Mouse (Mus musculus) cerebellum, adult 2 months (tissue): ENCODE measurements around the gene Ssh2. TPM values are rescaled to one million over a fixed set of nuclear protein-coding genes. Genes with fewer than 3 reads are reported as not detected.

ENCODE experiments used
- DNase-seq, 2 experiments: peaks; one replicate each; pipeline ENCODE4 v3.0.0; 2021
- H3K27ac ChIP-seq: fragments of 200-500 bp; 2 replicates; pipeline ENCODE4 v1.5.1; 2012; ENCODE audit warnings: low read length, control low read depth, inconsistent platforms; ENCODE audit not compliant: insufficient read depth
- H3K27me3 ChIP-seq: fragments of 200-500 bp; 2 replicates; pipeline ENCODE4 v1.6.1; 2012; ENCODE audit warnings: inconsistent platforms, mild to moderate bottlenecking, low read length, moderate library complexity; ENCODE audit not compliant: control insufficient read depth, insufficient read depth
- H3K4me1 ChIP-seq: fragments of 200-500 bp; 2 replicates; pipeline ENCODE4 v1.6.1; 2011; ENCODE audit warnings: low read length; ENCODE audit not compliant: control insufficient read depth, insufficient read depth
- H3K4me3 ChIP-seq: fragments of 200-500 bp; replicated peaks from 2 replicates; pipeline ENCODE3; 2011; ENCODE audit warnings: mild to moderate bottlenecking, low read depth, low read length, control low read depth; ENCODE audit not compliant: insufficient read depth
- CTCF ChIP-seq: fragments of 200-500 bp; IDR thresholded peaks from 2 replicates; pipeline ENCODE4 v1.5.1; 2011; ENCODE audit warnings: low read depth, mild to moderate bottlenecking, control low read depth, low read length, moderate library complexity, borderline replicate concordance; ENCODE audit not compliant: insufficient read depth
- POLR2A ChIP-seq: fragments of 200-500 bp; IDR thresholded peaks from 2 replicates; pipeline ENCODE4 v1.6.1; 2011; ENCODE audit warnings: low read length, control low read depth, borderline replicate concordance; ENCODE audit not compliant: insufficient read depth
- WGBS: fragments of 180-500 bp; shearing (Covaris S2); methylation state at CpG from one replicate; pipeline ENCODE4 v1.1.7; 2018; 5-methylcytosine and 5-hydroxymethylcytosine counted together
- polyA plus RNA-seq: library from polyadenylated mRNA; depleted of rRNA; stranded (reverse); fragments of >200 nt; gene quantifications from 2 replicates; pipeline ENCODE4 v1.2.3, GENCODE M21; 2012

The Ssh2 gene
- polyA plus RNA-seq, 1 experiment: 14.3 TPM

- WGBS: 7% methylated on average over 5 of the region's 5 CpGs
- TF ChIP-seq POLR2A (no peak), CTCF (peak; percentile 94)
- peak; percentile 81 to 84 for DNase-seq
- Histone ChIP-seq H3K4me3 (no peak overlapping the region), H3K27me3 (no peaks in the 10 kb centered on the region), H3K27ac (peak overlapping the region; percentile 9; the same call in 1 of the 2 replicates), H3K4me1 (peaks cover 42% of the 10 kb centered on the region)
Observed at GRCm38 (mm10) chr11:77501392-77501791, 285.3 kb downstream of the Ssh2 start.

- peak in 1 of 2 experiments; percentile 19 for DNase-seq
- peaks cover 42% of the 10 kb centered on the region for H3K4me1 ChIP-seq
- H3K27me3 ChIP-seq: no peaks in the 10 kb centered on the region
- no peak overlapping the region for H3K4me3 ChIP-seq
- WGBS: 88% methylated on average over 4 of the region's 4 CpGs
- TF ChIP-seq CTCF (no peak), POLR2A (no peak)
- H3K27ac ChIP-seq: no peak overlapping the region
Observed at GRCm38 (mm10) chr11:77501971-77502370, 285.9 kb downstream of the Ssh2 start.

GRCm38 (mm10) chr11:77502481-77502880, 286.4 kb downstream of the Ssh2 start:
- no peak for DNase-seq
- Histone ChIP-seq H3K4me1 (peaks cover 40% of the 10 kb centered on the region), H3K4me3 (no peak overlapping the region), H3K27me3 (no peaks in the 10 kb centered on the region), H3K27ac (no peak overlapping the region)
- TF ChIP-seq POLR2A (no peak), CTCF (no peak)
- 73% methylated on average over 6 of the region's 6 CpGs for WGBS

- peaks cover 33% of the 10 kb centered on the region for H3K4me1 ChIP-seq
- no peaks in the 10 kb centered on the region for H3K27me3 ChIP-seq
- 43% methylated on average over 3 of the region's 3 CpGs for WGBS
- peak in 1 of 2 experiments; percentile 30 for DNase-seq
- no peak overlapping the region for H3K27ac ChIP-seq
- no peak for TF ChIP-seq CTCF
- no peak for TF ChIP-seq POLR2A
- no peak overlapping the region for H3K4me3 ChIP-seq
Observed at GRCm38 (mm10) chr11:77503511-77503910, 287.4 kb downstream of the Ssh2 start.

GRCm38 (mm10) chr11:77504377-77504776, 288.3 kb downstream of the Ssh2 start:
- no peaks in the 10 kb centered on the region for H3K27me3 ChIP-seq
- peaks cover 24% of the 10 kb centered on the region for H3K4me1 ChIP-seq
- no peak overlapping the region for H3K27ac ChIP-seq
- whole genome bisulfite sequencing: 94% methylated on average over 19 of the region's 19 CpGs
- H3K4me3 ChIP-seq: no peak overlapping the region
- DNase-seq: peak in 1 of 2 experiments; percentile 17
- TF ChIP-seq POLR2A: no peak
- no peak for TF ChIP-seq CTCF

GRCm38 (mm10) chr11:77505291-77505980, 289.3 kb downstream of the Ssh2 start:
- Histone ChIP-seq H3K4me3 (no peak overlapping the region), H3K4me1 (peaks cover 14% of the 10 kb centered on the region), H3K27me3 (no peaks in the 10 kb centered on the region), H3K27ac (no peak overlapping the region)
- TF ChIP-seq POLR2A (no peak), CTCF (no peak)
- peak in 1 of 2 experiments; percentile 11 for DNase-seq
- WGBS: 90% methylated on average over 22 of the region's 22 CpGs

GRCm38 (mm10) chr11:77506273-77506672, 290.2 kb downstream of the Ssh2 start:
- no peak overlapping the region for H3K4me3 ChIP-seq
- H3K27ac ChIP-seq: no peak overlapping the region
- TF ChIP-seq POLR2A (no peak), CTCF (no peak)
- H3K4me1 ChIP-seq: peaks cover 5% of the 10 kb centered on the region
- WGBS: 60% methylated on average over 14 of the region's 14 CpGs
- no peaks in the 10 kb centered on the region for H3K27me3 ChIP-seq
- DNase-seq: peak in 1 of 2 experiments; percentile 5

GRCm38 (mm10) chr11:77506941-77507340, 290.9 kb downstream of the Ssh2 start:
- TF ChIP-seq CTCF (no peak), POLR2A (no peak)
- H3K4me1 ChIP-seq: peaks cover 3% of the 10 kb centered on the region; the same call in 1 of the 2 replicates
- DNase-seq: peak in 1 of 2 experiments; percentile 19
- H3K27ac ChIP-seq: no peak overlapping the region
- H3K4me3 ChIP-seq: no peak overlapping the region
- H3K27me3 ChIP-seq: no peaks in the 10 kb centered on the region
- WGBS: 79% methylated on average over 6 of the region's 6 CpGs
